Mouse (Mus musculus): ENCODE results near the gene Atat1.
"Not testable (repeated sequence)": the region's sequence is repeated elsewhere in the genome, so short reads cannot be mapped to it uniquely, and the experiment has no call there.

Atat1 gene

DNA sequence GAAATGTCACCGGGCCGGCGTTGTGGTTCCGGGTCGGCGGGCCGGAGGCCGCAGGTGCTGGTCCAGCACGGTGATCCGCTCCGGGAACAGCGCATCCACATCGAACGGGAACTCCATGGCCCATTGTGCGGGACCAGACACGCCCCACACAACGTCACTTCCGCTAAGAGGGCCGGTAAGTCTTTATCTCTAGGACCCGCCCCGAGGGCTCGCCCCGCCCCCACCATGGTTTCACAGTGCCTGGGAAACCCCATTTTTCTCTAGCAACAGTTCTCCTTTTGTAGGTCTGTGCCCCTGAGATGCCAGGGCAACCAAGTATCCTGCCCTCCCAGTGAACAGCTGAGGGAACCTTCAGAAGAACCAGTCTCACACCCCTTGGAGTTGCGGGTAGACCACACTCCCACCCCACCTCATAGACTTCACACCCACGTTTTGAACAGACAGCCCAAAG lies at the start of gene Atat1:
Gene Atat1, minus strand, starts transcription at position 157 of the 451 bp plus-strand sequence.
- peak; percentile 97 for DNase-seq (ENCODE audit: low spot score)

DNA sequence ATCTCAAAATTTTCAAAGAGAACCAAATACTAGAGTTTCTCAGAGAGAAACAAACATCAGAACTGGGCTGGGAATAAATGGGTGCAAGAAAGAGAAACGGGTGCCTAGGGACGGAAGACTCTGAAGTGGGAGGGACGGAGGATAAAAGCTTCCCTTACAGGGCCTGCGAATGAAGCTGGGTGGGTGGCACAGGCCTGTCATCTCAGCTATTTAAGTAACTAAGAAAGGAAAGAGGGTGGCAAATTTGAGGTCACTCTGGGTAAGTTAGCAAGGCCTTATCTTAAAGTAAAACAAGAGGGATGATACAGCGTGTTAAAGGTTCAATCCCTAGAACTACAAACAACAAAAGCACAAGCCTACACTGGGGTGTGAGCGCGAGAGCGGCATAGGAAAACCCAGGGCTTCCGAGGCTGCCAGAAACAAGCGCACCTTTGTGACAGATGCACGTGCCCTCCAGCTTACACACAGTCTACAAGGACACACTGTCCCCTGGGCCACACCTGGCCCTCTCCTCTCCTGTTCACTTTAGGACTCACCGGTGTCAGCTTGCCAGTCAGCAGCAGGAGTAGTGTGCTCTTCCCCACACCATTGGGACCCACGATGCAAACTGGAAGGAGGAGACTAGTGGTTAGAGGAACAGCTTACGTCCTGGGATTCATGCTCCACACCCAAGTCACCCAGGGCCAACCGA lies 48.8 kb upstream of the Atat1 start:
- DNase-seq (ENCODE audit: low spot score) = no peak

DNA sequence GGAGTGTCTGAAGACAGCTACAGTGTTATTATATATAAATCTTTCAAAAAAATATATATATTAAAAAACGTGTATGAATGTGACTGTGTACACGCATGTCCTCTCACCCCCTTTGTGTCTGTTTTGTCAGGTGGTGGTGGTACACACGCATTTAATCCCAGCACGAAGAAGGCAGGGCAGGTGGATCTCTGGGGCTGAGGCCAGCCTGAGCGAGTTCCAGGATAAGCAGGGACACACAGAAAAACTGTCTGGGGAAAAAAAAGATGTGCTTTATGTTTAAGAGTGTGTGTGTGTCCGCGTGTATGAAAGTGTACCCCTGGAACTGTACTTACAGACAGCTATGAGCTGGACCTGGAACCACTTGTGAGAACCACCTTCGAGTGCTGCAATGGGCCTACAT lies 44.8 kb upstream of the Atat1 start:
- DNase-seq (ENCODE audit: low spot score) = no peak

DNA sequence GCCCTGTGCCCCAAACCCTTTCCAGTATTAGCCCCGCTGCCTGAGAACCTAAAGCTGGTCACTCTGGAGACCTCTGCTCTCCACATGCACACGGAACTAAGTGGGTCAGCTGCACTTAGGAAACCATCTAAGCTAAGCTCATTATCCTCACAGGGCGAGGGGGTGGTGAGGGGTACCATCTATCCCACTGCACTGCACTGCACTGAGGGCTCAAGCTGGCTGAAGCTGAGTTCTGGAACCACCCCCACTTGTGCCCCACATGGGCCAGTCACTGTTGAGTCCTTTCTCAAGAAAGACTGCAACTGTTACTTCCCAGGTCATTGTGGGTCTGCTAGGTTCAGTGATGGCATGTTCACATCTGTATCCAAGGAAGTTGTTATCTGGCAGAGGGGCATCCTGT lies 42.7 kb upstream of the Atat1 start:
- DNase-seq (ENCODE audit: low spot score) = not testable (repeated sequence)

DNA sequence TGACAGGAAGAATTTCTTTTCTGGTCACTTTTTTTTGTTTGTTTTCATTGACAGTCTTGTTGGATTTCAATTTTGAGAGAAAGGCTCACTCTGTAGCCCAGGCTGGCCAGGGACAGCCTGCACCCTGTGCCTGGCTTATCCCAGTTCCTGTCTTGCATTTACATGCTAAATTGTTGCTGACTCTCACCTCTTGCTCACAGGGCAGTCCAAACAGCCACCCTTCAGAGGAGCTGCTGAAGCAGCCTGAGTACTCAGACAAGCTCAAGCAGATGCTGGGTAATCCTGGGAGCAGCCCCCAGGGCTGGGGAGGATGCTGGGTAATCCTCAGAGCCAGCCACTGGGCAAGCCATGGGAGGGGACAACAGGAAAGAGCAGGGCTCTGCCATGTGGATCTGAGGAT lies 41.1 kb upstream of the Atat1 start:
- DNase-seq (ENCODE audit: low spot score) = not testable (repeated sequence)

DNA sequence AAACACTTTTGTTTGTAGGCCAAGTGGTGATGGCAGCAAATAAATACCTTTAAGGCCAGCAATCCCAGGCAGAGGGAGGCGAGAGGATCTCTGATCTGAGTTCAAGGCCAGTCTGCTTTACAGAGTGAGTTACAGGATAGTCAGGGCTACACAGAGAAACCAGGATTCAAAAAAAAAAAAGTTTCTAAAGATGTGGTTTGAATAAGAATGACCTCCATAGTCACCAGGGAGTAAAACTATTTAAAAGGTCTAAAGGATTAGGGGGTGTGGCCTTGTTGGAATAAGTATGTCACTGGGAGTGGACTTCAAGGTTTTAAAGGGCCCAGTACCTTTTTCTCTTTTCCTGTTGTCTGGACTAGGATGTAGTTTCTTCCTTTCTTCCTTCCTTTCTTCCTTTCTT lies 30.1 kb upstream of the Atat1 start:
- DNase-seq (ENCODE audit: low spot score) = no peak

DNA sequence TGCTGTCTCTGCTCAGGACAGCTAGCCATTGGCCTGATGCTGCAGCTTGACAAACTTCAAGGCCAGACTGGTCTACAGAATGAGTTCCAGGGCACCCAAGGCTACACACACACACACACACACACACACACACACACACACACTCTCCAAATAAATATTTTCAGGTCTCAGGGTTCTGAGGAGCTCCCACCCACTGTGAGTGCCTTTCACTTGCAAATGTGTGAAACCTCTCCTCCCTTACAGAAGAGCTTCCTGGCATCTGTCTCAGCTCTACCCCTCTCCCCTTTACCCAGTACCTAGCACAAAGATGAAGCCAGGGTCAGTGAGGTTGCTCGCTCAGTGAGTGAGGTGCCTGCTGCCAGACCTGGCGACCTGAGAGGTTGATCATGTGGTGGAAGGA lies 29.2 kb upstream of the Atat1 start:
- DNase-seq (ENCODE audit: low spot score) = no peak

DNA sequence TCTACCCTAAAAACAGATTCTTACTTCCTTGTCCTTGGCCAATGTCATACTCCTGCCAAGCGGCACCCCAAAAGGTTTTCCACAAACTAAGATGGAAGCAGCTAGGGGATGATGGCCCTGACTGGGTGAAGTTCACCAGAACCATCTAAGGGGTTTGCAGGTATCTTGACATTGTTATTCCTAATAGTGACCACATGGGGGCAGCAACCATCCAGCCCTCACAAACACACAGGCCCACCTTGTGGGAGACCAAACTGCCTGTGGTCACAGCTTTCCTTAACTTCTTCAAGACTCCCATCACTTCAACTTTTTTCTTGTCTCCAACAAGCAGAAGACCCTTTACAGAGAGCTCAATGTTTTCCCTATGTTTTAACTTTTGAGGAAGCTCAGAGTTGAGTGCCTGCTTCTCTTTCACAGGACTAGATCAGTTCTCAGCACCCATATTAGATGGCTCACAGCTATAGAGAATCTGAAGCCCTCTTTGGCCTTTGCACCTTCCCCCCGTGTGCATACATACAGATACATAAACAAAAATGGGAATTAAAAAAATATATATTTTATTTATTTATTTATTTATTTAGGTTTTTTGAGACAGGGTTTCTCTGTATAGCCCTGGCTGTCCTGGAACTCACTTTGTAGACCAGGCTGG lies 27.9 kb upstream of the Atat1 start:
- no peak for DNase-seq (ENCODE audit: low spot score)

DNA sequence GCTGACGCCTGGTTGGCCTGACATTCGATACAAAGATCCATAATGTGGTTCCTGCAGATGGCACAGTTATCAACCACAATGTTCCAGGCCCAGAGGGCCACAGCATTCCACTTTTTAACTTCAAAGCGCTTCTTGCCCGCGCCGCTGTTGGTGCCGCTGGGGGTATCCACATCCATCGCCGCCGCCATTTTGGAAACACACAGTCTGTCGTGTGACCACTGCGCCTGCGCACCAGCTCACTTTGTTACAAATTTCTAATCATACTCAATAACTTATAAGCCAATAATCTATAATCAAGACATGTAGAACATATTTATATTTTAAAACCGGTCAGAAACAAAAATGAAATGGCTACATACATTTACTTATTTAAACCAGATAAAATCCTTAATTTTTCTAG lies 25.9 kb upstream of the Atat1 start:
- DNase-seq (ENCODE audit: low spot score) = not testable (repeated sequence)

DNA sequence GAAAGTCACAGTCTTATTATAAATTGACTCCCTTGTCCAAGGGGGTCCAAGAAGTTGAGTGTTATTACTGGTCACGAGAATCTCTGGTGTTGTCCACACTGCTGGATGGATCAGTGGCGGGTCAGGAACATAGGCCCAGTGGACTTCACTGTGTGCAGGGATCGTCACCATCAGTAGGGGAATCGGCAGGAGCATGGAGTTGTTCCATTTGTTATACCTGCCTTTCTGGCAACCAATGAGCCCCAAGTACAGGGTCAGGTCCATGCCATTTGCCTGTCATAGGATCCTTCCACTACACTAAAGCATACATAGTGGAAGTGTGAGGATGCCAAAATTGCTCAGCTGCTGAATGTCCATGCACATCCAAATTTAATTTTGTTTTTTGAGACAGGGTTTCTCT lies 22.7 kb upstream of the Atat1 start:
- DNase-seq (ENCODE audit: low spot score) = no peak

DNA sequence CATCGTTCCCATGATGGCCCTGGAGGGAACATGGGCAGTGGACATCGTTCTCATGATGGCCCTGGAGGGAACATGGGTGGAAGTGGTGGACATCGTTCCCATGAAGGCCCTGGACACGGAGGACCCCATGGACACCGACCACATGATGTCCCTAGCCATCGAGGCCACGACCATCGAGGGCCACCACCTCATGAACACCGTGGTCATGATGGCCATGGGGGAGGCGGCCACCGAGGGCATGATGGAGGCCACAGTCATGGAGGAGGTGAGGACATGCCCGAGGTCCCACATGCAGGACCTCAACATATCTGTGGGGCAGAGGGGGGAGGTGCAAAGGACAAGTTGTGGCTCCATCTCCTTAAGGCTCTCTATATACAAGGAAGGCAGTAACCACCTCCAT lies 20.8 kb upstream of the Atat1 start:
- DNase-seq (ENCODE audit: low spot score) = no peak

DNA sequence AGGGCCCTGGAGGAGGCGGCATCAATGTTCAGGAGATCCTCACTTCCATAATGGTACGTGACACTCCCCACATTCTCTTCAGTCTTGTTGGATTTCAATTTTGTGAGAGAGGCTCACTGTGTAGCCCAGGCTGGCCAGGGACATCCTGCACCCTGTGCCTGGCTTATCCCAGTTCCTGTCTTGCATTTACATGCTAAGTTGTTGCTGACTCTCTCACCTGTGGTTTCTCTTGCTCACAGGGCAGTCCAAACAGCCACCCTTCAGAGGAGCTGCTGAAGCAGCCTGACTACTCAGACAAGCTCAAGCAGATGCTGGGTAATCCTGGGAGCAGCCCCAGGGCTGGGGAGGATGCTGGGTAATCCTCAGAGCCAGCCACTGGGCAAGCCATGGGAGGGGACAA lies 19.7 kb upstream of the Atat1 start:
- no peak for DNase-seq (ENCODE audit: low spot score)

DNA sequence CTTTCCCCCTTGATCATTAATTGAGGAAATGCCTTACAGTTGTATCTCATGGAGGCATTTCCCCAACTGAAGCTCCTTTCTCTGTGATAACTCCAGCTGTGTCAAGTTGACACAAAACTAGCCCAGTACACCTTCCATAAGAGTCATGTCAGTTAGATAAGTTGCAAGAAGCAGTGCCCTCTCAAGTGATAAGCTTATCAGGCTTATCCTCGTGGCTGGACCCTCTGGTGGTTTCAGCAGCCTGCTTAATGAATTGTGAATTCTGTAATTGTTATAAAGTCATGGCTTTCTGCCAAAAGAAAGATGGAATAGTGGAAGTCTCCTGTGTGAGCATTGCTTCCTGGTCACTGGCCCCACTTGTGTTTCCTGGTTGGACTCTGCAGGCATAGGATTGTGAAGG lies 17.6 kb upstream of the Atat1 start:
- DNase-seq (ENCODE audit: low spot score) = no peak

DNA sequence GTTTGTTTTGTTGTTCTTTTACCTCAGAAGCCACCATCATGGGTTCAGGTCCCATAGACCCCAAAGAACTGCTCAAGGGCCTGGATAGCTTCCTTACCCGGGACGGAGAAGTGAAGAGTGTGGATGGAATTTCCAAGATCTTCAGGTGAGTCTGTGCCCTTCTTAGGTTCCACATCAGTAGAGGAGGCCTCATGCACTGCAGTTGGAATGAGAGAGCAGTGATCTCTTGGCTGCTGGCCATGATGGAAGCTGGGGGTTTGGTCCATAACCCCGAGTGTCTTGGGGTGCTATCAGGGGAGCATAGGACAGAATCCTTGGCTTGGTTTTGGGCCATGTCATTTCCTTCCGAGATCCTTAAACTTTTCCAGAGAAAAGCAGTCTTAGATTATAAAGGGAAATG lies 13.4 kb upstream of the Atat1 start:
- no peak for DNase-seq (ENCODE audit: low spot score)

DNA sequence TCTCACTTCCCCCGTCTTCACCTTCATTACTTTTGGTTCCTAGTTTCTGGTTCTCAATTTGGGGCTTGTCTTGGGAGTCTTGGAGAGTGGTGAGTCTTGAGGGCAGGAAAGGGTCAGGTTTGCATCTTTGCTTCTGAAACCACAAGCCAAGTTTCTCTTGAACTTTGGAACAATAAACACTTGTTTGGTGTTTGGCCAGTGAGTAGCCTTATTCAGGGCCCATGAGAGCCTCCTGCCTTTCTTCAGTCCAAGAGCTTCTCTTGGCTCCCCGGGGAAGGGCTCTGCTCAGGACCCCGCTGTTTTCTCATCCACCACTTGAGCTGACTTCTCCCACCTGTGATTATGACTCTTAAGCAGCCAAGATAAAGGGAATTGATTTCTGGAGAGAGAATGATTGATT lies 12.7 kb upstream of the Atat1 start:
- no peak for DNase-seq (ENCODE audit: low spot score)

DNA sequence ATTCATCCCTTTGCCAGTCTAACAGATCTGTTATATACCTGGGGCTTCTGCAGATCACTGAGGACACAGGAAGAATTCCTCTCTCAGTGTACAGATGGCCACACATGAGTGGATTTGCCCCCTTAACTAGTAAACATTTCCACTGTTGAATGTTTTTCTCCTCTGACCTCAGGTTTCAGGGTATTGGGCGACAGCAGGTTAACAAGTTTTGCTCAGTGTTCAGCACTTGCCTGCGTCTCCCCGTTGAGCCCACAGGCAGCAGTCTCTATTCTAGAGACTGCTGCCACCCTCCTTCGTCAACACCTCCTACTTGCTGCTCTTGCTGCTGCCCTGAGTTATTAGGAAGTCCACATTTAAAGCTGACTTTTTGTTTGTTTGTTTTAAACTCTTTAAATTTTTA lies 11.8 kb upstream of the Atat1 start:
- no peak for DNase-seq (ENCODE audit: low spot score)

DNA sequence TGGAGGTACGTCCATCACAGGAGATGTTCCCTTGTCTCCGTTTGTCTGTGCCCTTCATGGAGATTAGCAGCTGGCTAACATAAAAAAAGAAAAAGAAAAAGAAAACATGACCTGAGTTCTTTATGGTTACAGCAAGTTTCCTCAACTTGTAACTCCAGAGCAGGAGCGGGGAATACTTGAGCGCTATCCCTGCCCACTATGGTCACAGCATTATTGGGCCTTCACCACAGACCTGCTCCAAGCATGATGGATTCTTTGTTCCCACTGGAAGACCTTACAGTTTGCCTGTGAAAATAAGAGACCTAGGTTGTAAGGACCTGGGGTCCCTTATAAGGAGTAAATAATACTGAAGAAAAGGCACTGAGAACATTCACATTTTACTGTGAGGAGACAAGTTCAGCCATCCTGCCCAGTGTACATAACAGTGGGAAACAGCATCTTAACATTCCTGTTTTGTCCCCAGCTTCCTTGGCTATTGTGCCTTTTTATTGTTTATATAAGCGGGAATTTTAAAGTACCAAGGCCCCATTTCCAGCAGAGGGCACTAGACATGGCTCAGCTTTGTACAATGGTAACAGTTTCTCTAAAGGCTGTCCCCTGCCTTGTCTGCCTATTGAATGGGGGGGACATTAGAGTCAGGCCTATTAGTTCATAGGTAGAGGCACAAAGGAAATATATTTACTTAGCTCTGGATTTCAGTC lies 11.1 kb upstream of the Atat1 start:
- DNase-seq (ENCODE audit: low spot score) = peak; percentile 35

DNA sequence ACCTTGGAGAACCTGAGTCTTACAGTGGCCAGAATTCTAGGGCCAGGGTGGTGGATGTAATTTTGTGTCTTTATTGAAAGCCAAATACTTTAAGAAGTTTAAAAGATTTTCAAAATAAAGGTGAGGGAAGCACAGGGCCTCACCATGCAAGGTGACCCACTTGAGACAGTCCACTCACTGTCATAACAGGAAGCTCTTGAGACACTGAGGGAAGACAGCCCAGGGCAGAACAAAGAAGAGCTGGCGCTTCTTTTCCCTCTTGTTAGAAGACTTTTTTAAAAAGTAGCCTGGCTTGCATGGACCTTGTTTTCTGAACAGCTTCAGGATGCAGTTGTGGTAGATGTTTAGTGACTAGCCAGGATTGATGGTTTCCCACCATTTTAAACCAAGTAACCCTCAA lies 10.5 kb upstream of the Atat1 start:
- no peak for DNase-seq (ENCODE audit: low spot score)

DNA sequence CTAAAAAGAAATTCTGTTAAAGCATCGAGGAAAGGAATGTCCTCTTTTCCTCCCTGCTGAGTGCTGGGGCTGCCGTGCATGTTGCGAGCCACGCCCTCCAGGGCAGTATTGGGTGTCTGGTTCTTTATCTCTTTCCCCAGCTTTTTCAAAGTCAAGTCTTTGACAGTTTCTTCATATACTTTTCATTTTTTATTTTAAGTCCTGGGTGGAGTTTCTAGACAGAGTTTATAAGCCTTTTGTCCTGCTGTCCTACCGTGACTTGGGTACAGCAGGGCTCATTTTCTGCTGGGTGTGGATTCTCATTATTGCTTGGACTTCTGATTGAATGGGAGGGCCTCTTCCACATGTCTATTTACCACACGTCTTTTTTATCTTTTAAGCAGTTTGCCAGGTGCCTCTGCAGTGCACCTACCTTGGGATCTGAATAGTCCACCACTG lies 10.0 kb upstream of the Atat1 start:
- no peak for DNase-seq (ENCODE audit: low spot score)

DNA sequence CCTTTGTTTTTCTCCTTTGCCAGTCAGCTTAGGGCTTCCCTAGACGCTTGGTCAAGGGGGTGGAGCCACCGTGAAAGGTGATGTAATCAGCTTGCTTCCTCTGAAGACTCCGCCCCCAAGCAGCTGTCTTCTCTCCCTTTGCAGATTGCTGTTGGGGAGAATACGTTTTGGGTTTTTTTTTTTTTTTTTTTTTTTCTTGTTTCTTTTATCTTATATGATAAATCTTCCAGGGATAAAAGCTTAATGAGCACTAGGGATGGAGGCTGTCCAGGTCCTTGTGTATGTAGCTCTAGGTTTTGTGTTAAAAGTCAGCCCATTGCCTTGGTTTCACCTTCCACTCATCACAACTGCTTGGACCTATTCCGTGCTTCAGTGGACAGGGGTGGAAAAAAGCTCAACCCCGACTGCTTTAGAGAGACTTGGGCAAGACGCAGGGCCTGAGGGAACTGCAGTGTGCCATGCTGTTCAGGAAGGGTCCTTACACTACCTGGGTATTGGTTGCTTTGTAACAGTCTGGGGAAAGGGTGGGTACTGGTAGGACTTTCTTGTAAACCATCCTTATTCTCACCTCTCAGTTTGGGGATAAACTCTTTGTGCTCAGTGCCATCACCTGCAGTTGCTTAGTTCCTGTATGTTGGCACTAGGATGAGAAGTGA lies 9.3 kb upstream of the Atat1 start:
- DNase-seq (ENCODE audit: low spot score) = peak; percentile 97

DNA sequence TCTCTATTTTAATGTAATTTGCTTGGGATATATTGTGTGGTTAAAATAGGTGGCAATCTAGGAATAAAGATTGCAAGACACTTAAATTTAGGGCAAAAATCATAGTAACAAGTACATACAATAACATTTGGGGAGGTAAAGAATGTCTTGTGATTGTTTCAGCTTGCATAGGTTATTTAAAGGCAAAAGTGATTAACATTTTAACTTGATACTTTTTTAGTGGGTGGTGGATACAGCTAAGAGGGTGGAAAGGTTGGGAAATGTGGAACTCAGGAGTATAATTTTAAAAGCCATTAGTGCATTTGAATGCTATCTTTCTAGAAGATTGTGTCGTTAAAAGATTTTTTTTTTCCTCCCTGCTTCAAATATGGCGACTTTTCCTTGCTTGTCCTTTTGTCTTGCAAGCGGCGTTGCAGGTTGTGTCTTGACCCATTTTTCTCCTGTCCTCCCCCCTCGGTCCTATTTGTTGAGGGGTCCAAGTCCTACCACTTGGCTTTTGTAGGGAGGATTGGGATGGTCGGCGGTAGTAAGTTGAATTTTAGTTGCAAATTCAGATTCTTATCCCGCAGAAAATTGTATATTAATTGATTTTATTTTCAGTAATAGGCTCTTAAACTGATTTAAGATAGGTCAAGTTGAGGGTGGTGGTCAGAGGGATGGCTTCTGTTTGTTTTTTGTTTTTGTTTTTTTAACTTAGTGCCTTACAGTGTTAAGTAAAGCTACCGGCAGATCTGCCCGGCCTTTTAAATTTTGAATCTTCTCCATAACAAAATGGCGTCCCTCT lies 8.6 kb upstream of the Atat1 start:
- peak; percentile 32 for DNase-seq (ENCODE audit: low spot score)

Data from urinary bladder, postnatal 14 days (tissue).